Mouse (Mus musculus) MEL-GATA-1-ER (cell line): Measurements from ENCODE around the gene Slc4a1.

Source experiments
- DNase-seq: peaks from one replicate; pipeline ENCODE4 v3.0.0-alpha.2; 2012; ENCODE audit warnings: low read depth; ENCODE audit errors: extremely low read depth

Slc4a1 gene

GRCm38 (mm10) chr11:102305359-102305758, 60.6 kb downstream of the Slc4a1 start:
- DNase-seq: no peak

DNA sequence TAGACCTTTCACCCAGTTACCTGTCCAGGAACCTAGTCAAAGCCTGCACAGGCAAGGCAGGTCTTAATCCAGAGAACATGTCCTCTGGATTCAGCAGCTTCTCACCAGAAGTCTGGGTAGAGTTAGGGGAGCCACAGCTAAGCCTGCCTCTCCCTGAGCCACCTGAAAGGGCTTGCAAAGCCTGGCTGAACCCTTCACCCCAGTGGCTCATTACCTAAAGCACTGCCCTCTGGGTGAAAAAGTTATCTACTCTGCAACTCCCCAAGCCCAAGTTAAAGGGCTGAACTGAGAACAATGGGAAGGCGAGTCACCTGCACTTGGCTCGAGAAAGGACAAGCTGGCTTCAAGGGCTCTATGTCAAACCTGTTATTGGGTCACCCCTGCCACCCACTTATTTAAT, 61.9 kb downstream of the Slc4a1 start:
- DNase-seq: no peak

DNA sequence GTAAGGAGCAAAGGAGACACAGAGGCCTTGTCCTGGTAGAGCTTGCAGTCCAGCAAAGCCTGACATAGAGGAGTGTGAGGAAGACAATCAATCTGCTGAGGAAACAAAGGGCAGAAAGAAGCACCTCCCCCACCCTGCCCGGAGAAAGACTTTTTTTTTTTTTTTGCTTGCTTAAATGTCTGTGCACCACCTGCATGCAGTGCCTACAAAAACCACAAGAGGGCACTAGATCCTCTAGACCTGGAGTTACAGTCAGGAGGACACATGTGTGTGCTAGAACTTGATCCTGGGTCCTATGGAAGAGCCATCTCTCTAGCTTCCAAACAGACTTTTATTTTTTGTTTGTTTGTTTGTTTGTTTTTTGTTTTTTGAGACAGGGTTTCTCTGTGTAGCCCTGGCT, 66.2 kb downstream of the Slc4a1 start:
- no peak for DNase-seq
